Mouse (Mus musculus): ENCODE data around the gene Kansl1l. TPM values are rescaled to one million over a fixed set of nuclear protein-coding genes. Genes with fewer than 3 reads are reported as not detected.
A peak's percentile ranks its signal among the peaks of the same experiment; 100 is the strongest.
"Not testable (repeated sequence)": the region's sequence is repeated elsewhere in the genome, so short reads cannot be mapped to it uniquely, and the experiment has no call there.

The Kansl1l gene
- polyA plus RNA-seq, 1 experiment from 2014 or later: 25.3 TPM

GRCm38 (mm10) chr1:66700149-66700692, 117.1 kb downstream of the Kansl1l start:
- DNase-seq (ENCODE audit: low spot score): no peak

- not testable (repeated sequence) for DNase-seq (ENCODE audit: low spot score)
Observed at GRCm38 (mm10) chr1:66699630-66700029, 117.7 kb downstream of the Kansl1l start.

DNA sequence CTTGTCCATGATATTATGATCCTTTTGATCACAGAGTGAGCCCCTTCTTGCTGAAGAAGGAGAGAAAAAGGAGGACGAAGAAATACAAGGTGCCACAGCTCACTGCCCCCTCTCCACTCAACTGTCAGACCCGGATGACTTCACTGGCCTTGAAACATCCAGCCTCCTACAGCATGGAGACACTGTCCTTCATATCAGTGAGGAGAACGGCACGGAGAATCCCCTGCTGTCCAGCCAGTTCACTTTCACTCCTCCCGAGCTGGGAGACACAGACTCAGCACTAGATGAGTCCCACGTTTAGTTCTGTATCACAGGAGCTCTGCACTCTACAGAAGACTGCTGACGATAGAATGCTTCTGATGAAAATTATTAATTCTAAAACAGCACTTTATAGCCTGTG, 122.1 kb downstream of the Kansl1l start:
- no peak for DNase-seq (ENCODE audit: low spot score)

DNA sequence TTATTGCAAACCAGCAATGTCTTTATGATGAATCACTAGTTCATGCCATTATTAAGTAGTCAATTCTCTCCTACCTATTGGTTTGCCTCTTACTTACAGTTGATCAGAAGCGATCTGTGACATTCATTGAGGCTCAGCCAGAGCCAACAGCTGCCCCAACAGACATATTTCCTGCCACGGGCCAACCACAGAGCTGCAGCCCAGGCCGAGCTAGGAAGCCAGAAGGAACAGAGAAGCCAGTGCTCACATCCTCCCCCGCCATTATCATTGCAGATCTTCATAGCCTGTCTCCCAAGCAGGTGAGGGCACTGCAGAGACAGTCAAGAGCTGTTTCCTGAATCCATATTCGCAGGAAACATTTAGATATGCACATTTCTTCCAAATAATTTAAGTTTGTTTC, 123.1 kb downstream of the Kansl1l start:
- peak; percentile 19 for DNase-seq (ENCODE audit: low spot score)

- no peak for DNase-seq (ENCODE audit: low spot score)
Observed at GRCm38 (mm10) chr1:66692780-66693392, 124.5 kb downstream of the Kansl1l start.

GRCm38 (mm10) chr1:66692308-66692707, 125.1 kb downstream of the Kansl1l start:
- DNase-seq (ENCODE audit: low spot score): no peak

- DNase-seq (ENCODE audit: low spot score): no peak
Observed at GRCm38 (mm10) chr1:66691772-66692171, 125.6 kb downstream of the Kansl1l start.

DNA sequence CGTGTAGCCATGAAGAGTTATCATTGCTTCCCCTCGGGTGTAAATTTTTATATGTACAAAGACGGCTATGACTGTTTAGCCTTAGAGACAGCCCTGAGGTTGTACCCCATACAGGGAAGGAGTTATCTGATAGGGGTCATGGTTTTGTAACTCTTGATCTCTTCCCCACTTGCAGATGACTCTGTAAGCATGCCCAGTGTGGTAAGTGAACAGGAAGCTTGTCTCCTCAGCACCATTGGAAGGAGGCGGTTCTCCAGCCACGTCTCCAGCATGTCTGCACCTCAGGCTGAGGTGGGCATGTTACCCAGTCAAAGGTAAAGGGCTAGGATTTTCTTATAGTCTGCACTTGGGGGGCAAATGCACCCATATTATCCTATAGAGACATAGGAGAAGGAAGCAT, 134.4 kb downstream of the Kansl1l start:
- no peak for DNase-seq (ENCODE audit: low spot score)

DNA sequence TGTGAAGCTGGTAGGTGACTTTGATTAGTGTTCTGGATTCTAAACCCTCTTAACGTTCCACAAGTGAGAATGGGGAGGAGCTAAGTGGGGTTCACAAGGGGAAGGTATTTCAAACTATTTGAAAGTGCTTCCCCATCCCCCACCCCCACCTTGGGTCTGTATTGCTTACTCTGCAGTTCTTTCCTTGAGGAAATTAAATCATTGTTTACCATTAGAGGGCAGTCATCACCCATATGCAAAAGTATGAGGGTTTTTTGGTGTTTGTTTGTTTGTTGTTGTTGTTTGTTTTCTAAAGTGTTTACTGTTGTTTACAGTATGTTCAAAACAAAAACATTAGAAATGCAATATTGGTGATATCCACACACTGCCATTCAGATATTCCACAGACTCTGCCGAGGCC, 138.7 kb downstream of the Kansl1l start:
- no peak for DNase-seq (ENCODE audit: low spot score)

DNA sequence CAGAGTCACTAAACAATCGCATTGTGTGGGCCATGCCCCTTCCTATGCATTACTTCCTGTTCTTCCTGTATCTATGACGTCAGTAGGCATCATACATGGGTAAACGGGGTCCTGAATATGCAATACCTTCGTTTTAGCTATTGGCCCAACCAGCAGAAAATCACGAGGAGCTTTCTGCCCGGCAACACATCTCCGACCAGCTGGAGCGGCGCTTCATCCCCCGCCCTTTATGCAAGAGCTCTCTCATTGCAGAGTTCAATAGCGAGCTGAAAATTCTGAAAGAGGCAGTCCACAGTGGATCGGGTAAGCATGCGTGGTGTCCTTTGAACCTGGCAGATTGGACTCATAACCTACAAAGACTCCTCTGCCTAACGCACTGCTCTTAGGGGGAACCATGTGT, 139.4 kb downstream of the Kansl1l start:
- no peak for DNase-seq (ENCODE audit: low spot score)

- no peak for DNase-seq (ENCODE audit: low spot score)
Observed at GRCm38 (mm10) chr1:66672812-66673211, 144.6 kb downstream of the Kansl1l start.

DNA sequence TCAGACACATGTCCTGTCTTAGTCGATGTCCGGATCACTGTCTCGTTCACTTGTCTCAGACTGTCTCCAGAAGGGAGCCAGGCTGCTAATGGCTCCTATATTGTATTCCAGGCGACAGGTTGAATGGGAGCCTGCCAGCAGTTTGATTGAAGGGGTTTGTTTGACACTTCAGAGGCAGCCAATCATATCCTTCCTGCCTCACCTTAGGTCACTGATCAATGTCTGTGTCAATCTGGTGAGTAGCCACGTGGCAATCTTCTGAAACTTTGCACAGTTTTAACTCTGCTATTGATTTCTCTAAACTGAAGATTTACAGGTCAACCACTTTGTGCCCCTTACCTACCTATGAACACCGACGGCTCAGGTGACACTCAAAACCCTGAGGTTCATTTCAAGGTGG, 145.9 kb downstream of the Kansl1l start:
- DNase-seq (ENCODE audit: low spot score): no peak

Other genes starting within 250 kb of the Kansl1l start
- 59.8 and 62.5 TPM in 2 replicates for gene Rpe, start 116.7 kb downstream of the Kansl1l start, polyA plus RNA-seq (2015; fragmentation: Nextera tagmentation; extraction: Ambion mirVana)
- gene Acadl, start 45.7 kb upstream of the Kansl1l start, polyA plus RNA-seq (2015; fragmentation: Nextera tagmentation; extraction: Ambion mirVana): 77.5 and 89.0 TPM in 2 replicates
- gene Myl1, start 127.8 kb upstream of the Kansl1l start, polyA plus RNA-seq (2015; fragmentation: Nextera tagmentation; extraction: Ambion mirVana): 15.3 and 20.8 TPM in 2 replicates
- 132 and 133 TPM in 2 replicates for gene Lancl1, start 221.3 kb upstream of the Kansl1l start, polyA plus RNA-seq (2015; fragmentation: Nextera tagmentation; extraction: Ambion mirVana)